Mouse (Mus musculus): Measurements from ENCODE around the gene Ttll5.

GRCm38 (mm10) chr12:85853836-85854235, 29.4 kb downstream of the Ttll5 start:
- TF ChIP-seq CTCF (IDR thresholded peaks at IDR 0.05; ENCODE audit: low read depth) (no peak), EP300 (IDR thresholded peaks at IDR 0.05; ENCODE audit: low read depth) (no peak)

Data from heart, postnatal 0 days (tissue).